Mouse (Mus musculus) liver, postnatal 0 days (tissue): ENCODE measurements around the gene Gdf3.

ENCODE experiments used
- CTCF ChIP-seq: sonication (generic); IDR thresholded peaks from 2 replicates; pipeline ENCODE4 v1.5.1; 2016; ENCODE audit warnings: antibody characterized with exemption, low read depth
- EP300 ChIP-seq: IDR thresholded peaks from 2 replicates; pipeline ENCODE4 v1.6.1; 2016; ENCODE audit warnings: antibody characterized with exemption, low read depth, mild to moderate bottlenecking

- TF ChIP-seq CTCF (no peak), EP300 (no peak)
Observed at GRCm38 (mm10) chr6:122609377-122609728, 534 bp downstream of the Gdf3 start.
